Mouse (Mus musculus): ENCODE results near the gene Arl6. TPM values are rescaled to one million over a fixed set of nuclear protein-coding genes. Genes with fewer than 3 reads are reported as not detected.

Arl6 gene
- 1 to 10 TPM; 1.9 to 2.2 TPM for total RNA-seq (2023)

DNA sequence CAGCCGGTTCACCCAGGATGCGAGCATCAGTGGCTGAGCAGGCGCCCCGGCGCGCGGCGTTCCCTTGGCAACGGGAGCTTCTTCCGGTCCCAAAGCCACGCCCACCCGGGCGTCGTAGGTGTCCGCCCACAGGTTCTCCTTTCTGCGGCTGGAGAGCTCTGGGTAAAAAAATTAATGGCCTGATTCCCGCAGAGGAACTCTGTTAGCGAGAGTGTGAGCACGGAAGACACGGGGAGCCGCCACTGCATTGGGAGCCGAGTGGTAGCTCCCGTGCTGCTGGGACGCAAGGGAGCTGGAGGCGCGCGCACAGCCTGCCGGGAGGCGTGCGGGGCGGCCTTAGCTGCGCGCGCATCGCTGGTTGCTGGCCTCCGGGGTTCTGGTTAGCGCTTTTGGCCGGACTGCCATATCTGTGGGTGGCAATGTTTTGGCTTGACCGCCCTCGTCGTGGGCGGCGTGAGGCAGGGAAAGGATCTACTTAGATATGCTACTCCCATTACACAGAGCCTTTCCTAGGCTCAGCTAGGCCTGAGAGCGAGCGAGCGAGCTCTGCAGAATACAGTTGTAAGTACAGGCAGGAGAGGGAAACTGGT lies at the start of gene Arl6:
TSS of gene Arl6 (minus strand) at position 290 of the 590 bp plus-strand sequence.

DNA sequence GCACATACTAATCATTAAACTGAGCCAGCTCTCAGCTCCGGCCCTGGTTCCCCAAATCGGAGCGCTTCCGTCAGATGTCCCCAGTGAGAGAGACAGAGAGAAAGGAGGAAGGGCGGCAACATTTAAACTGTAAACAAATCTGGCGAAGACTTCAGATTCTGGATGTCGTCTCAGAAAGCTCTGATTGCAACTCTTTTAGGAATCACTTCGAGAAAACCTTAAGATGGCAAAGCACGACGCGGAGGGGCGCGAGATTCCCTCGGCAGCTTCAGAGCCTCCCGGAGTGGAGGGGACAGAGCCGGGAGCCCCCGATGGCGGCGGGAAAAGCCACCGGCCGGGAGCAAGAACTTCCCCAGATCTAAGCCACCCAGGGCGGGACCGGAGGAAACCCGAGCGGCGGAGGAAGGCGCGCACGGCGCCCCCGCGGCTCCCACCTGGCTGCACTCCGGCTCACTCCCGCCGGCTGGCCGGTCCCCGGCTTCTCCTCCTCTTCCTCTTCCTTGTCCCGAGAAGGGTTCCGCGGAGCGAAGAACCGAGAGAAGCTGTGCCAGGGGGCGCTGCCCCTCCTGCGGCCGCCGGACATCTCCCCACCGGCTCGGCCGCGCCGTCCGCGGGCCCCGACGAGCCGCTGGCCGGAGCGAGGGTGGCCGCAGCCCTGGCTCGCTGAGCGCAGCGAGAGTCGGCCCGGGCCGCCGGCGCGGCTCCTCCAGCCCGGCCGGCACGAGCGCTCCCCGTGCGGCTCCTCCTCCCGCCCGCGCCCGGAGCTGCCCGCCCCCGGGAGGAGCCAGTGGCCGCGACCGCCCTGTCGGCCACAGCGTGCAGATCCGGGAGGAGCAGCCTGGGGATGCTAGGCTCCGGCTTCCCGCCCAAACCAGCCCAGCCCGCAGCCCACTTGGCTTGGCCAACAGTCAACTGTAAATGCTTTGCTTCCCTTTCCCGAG lies 38.6 kb downstream of the Arl6 start, which contains the start of gene Crybg3:
TSS of gene Crybg3 (minus strand) at position 669 of the 941 bp plus-strand sequence.

Other genes starting within 250 kb of the Arl6 start
- gene Gabrr3, start 232.1 kb downstream of the Arl6 start, total RNA-seq (2023), result not detected
- gene Riox2, start 167.6 kb downstream of the Arl6 start, total RNA-seq (2023), result 10 to 100 TPM; 19.5 to 22.6 TPM
- 10 to 100 TPM; 37.5 to 40.8 TPM for gene Crybg3, start 38.4 kb downstream of the Arl6 start, total RNA-seq (2023)

Data from monocyte, adult 59 days (primary cell).